Mouse (Mus musculus): Measurements from ENCODE around the gene Clstn2. TPM values are rescaled to one million over a fixed set of nuclear protein-coding genes. Genes with fewer than 3 reads are reported as not detected.

Gene Clstn2
- polyA plus RNA-seq, 1 experiment from 2014 or later: 7.5 TPM

- Histone ChIP-seq H3K27ac (ENCODE audit: low read depth, low read length) (no peak overlapping the region), H3K9ac (ENCODE audit: low read length) (no peak overlapping the region), H3K4me3 (ENCODE audit: low read depth, low read length) (no peak overlapping the region), H3K36me3 (ENCODE audit: control insufficient read depth, insufficient read depth, low read length) (no peaks in the 10 kb centered on the region), H3K9me3 (replicated peaks; ENCODE audit: control insufficient read depth, low read length) (no peaks in the 10 kb centered on the region), H3K4me1 (ENCODE audit: control insufficient read depth, insufficient read depth, low read length) (0 out of 2 replicates have a peak, but pooled peaks cover 5% of the 10 kb centered on the region), H3K4me2 (ENCODE audit: low read length) (no peak overlapping the region), H3K27me3 (replicated peaks; ENCODE audit: control insufficient read depth, insufficient read depth, low read length) (no peaks in the 10 kb centered on the region)
- peak; percentile 44; the same call in 1 of the 2 replicates for ATAC-seq
- peak; percentile 58 for DNase-seq (ENCODE audit: low spot score)
Measured at GRCm38 (mm10) chr9:97717728-97718127, 315.3 kb downstream of the Clstn2 start.

GRCm38 (mm10) chr9:97717005-97717404 is 316.0 kb downstream of the Clstn2 start:
- H3K9ac ChIP-seq (ENCODE audit: low read length): no peak overlapping the region
- no peaks in the 10 kb centered on the region for H3K9me3 ChIP-seq (replicated peaks; ENCODE audit: control insufficient read depth, low read length)
- H3K36me3 ChIP-seq (ENCODE audit: control insufficient read depth, insufficient read depth, low read length): no peaks in the 10 kb centered on the region
- DNase-seq (ENCODE audit: low spot score) (peak; percentile 68), ATAC-seq (peak; percentile 42; the same call in 1 of the 2 replicates)
- 57% methylated on average over 7 of the region's 7 CpGs for WGBS
- no peak overlapping the region for H3K4me2 ChIP-seq (ENCODE audit: low read length)
- no peak overlapping the region for H3K4me3 ChIP-seq (ENCODE audit: low read depth, low read length)
- 0 out of 2 replicates have a peak, but pooled peaks cover 5% of the 10 kb centered on the region for H3K4me1 ChIP-seq (ENCODE audit: control insufficient read depth, insufficient read depth, low read length)
- H3K27me3 ChIP-seq (replicated peaks; ENCODE audit: control insufficient read depth, insufficient read depth, low read length): no peaks in the 10 kb centered on the region
- H3K27ac ChIP-seq (ENCODE audit: low read depth, low read length): no peak overlapping the region

- ATAC-seq (no peak), DNase-seq (ENCODE audit: low spot score) (no peak)
- Histone ChIP-seq H3K27me3 (replicated peaks; ENCODE audit: control insufficient read depth, insufficient read depth, low read length) (no peaks in the 10 kb centered on the region), H3K4me3 (ENCODE audit: low read depth, low read length) (no peak overlapping the region), H3K27ac (ENCODE audit: low read depth, low read length) (no peak overlapping the region), H3K4me1 (ENCODE audit: control insufficient read depth, insufficient read depth, low read length) (0 out of 2 replicates have a peak, but pooled peaks cover 5% of the 10 kb centered on the region), H3K9ac (ENCODE audit: low read length) (no peak overlapping the region), H3K9me3 (replicated peaks; ENCODE audit: control insufficient read depth, low read length) (no peaks in the 10 kb centered on the region), H3K36me3 (ENCODE audit: control insufficient read depth, insufficient read depth, low read length) (no peaks in the 10 kb centered on the region), H3K4me2 (ENCODE audit: low read length) (no peak overlapping the region)
- WGBS: 91% methylated on average over 3 of the region's 3 CpGs
Measured at GRCm38 (mm10) chr9:97712888-97713287, 320.1 kb downstream of the Clstn2 start.

- 14% methylated on average over 4 of the region's 4 CpGs for WGBS
- Histone ChIP-seq H3K4me3 (ENCODE audit: low read depth, low read length) (no peak overlapping the region), H3K9ac (ENCODE audit: low read length) (no peak overlapping the region), H3K9me3 (replicated peaks; ENCODE audit: control insufficient read depth, low read length) (no peaks in the 10 kb centered on the region), H3K36me3 (ENCODE audit: control insufficient read depth, insufficient read depth, low read length) (no peaks in the 10 kb centered on the region), H3K4me2 (ENCODE audit: low read length) (no peak overlapping the region), H3K4me1 (ENCODE audit: control insufficient read depth, insufficient read depth, low read length) (no peaks in the 10 kb centered on the region), H3K27me3 (replicated peaks; ENCODE audit: control insufficient read depth, insufficient read depth, low read length) (no peaks in the 10 kb centered on the region), H3K27ac (ENCODE audit: low read depth, low read length) (no peak overlapping the region)
- ATAC-seq (no peak), DNase-seq (ENCODE audit: low spot score) (no peak)
Measured at GRCm38 (mm10) chr9:97703901-97704503, 329.0 kb downstream of the Clstn2 start.

- no peak overlapping the region for H3K4me3 ChIP-seq (ENCODE audit: low read depth, low read length)
- H3K4me1 ChIP-seq (ENCODE audit: control insufficient read depth, insufficient read depth, low read length): no peaks in the 10 kb centered on the region
- no peaks in the 10 kb centered on the region for H3K9me3 ChIP-seq (replicated peaks; ENCODE audit: control insufficient read depth, low read length)
- no peak for ATAC-seq
- no peak overlapping the region for H3K27ac ChIP-seq (ENCODE audit: low read depth, low read length)
- H3K9ac ChIP-seq (ENCODE audit: low read length): no peak overlapping the region
- DNase-seq (ENCODE audit: low spot score): peak; percentile 39
- no peaks in the 10 kb centered on the region for H3K27me3 ChIP-seq (replicated peaks; ENCODE audit: control insufficient read depth, insufficient read depth, low read length)
- H3K36me3 ChIP-seq (ENCODE audit: control insufficient read depth, insufficient read depth, low read length): no peaks in the 10 kb centered on the region
- 58% methylated on average over 2 of the region's 2 CpGs for WGBS
- H3K4me2 ChIP-seq (ENCODE audit: low read length): no peak overlapping the region
Measured at GRCm38 (mm10) chr9:97702989-97703388, 330.0 kb downstream of the Clstn2 start.

GRCm38 (mm10) chr9:97699983-97700382 is 333.0 kb downstream of the Clstn2 start:
- DNase-seq (ENCODE audit: low spot score) (no peak), ATAC-seq (no peak)
- Histone ChIP-seq H3K9me3 (replicated peaks; ENCODE audit: control insufficient read depth, low read length) (no peaks in the 10 kb centered on the region), H3K36me3 (ENCODE audit: control insufficient read depth, insufficient read depth, low read length) (no peaks in the 10 kb centered on the region), H3K4me3 (ENCODE audit: low read depth, low read length) (no peak overlapping the region), H3K4me2 (ENCODE audit: low read length) (no peak overlapping the region), H3K27ac (ENCODE audit: low read depth, low read length) (no peak overlapping the region), H3K4me1 (ENCODE audit: control insufficient read depth, insufficient read depth, low read length) (no peaks in the 10 kb centered on the region), H3K9ac (ENCODE audit: low read length) (no peak overlapping the region), H3K27me3 (replicated peaks; ENCODE audit: control insufficient read depth, insufficient read depth, low read length) (no peaks in the 10 kb centered on the region)
- 90% methylated on average over 3 of the region's 3 CpGs for WGBS

GRCm38 (mm10) chr9:97699020-97699419 is 334.0 kb downstream of the Clstn2 start:
- peak; percentile 33 for DNase-seq (ENCODE audit: low spot score)
- Histone ChIP-seq H3K27me3 (replicated peaks; ENCODE audit: control insufficient read depth, insufficient read depth, low read length) (no peaks in the 10 kb centered on the region), H3K36me3 (ENCODE audit: control insufficient read depth, insufficient read depth, low read length) (no peaks in the 10 kb centered on the region), H3K27ac (ENCODE audit: low read depth, low read length) (no peak overlapping the region), H3K9me3 (replicated peaks; ENCODE audit: control insufficient read depth, low read length) (no peaks in the 10 kb centered on the region), H3K4me2 (ENCODE audit: low read length) (no peak overlapping the region), H3K4me1 (ENCODE audit: control insufficient read depth, insufficient read depth, low read length) (no peaks in the 10 kb centered on the region), H3K4me3 (ENCODE audit: low read depth, low read length) (no peak overlapping the region), H3K9ac (ENCODE audit: low read length) (no peak overlapping the region)
- 42% methylated on average over 2 of the region's 2 CpGs for WGBS
- ATAC-seq: no peak

- DNase-seq (ENCODE audit: low spot score): no peak
- no peak overlapping the region for H3K27ac ChIP-seq (ENCODE audit: low read depth, low read length)
- no peak overlapping the region for H3K4me2 ChIP-seq (ENCODE audit: low read length)
- no peaks in the 10 kb centered on the region for H3K4me1 ChIP-seq (ENCODE audit: control insufficient read depth, insufficient read depth, low read length)
- H3K4me3 ChIP-seq (ENCODE audit: low read depth, low read length): no peak overlapping the region
- H3K36me3 ChIP-seq (ENCODE audit: control insufficient read depth, insufficient read depth, low read length): no peaks in the 10 kb centered on the region
- no peaks in the 10 kb centered on the region for H3K27me3 ChIP-seq (replicated peaks; ENCODE audit: control insufficient read depth, insufficient read depth, low read length)
- no peaks in the 10 kb centered on the region for H3K9me3 ChIP-seq (replicated peaks; ENCODE audit: control insufficient read depth, low read length)
- no peak for ATAC-seq
- no peak overlapping the region for H3K9ac ChIP-seq (ENCODE audit: low read length)
- WGBS: 92% methylated on average over 10 of the region's 10 CpGs
Measured at GRCm38 (mm10) chr9:97698071-97698470, 334.9 kb downstream of the Clstn2 start.

- Histone ChIP-seq H3K27me3 (replicated peaks; ENCODE audit: control insufficient read depth, insufficient read depth, low read length) (no peaks in the 10 kb centered on the region), H3K27ac (ENCODE audit: low read depth, low read length) (no peak overlapping the region), H3K4me2 (ENCODE audit: low read length) (no peak overlapping the region), H3K9me3 (replicated peaks; ENCODE audit: control insufficient read depth, low read length) (no peaks in the 10 kb centered on the region), H3K36me3 (ENCODE audit: control insufficient read depth, insufficient read depth, low read length) (no peaks in the 10 kb centered on the region), H3K4me1 (ENCODE audit: control insufficient read depth, insufficient read depth, low read length) (no peaks in the 10 kb centered on the region), H3K4me3 (ENCODE audit: low read depth, low read length) (no peak overlapping the region), H3K9ac (ENCODE audit: low read length) (no peak overlapping the region)
- ATAC-seq: no peak
- no peak for DNase-seq (ENCODE audit: low spot score)
- 68% methylated on average over 5 of the region's 5 CpGs for WGBS
Measured at GRCm38 (mm10) chr9:97696655-97697235, 336.2 kb downstream of the Clstn2 start.

All from forebrain, embryonic 14.5 days (tissue).